ENCODE assay signal across 9 mouse cellular contexts in the genomic region with DNA sequence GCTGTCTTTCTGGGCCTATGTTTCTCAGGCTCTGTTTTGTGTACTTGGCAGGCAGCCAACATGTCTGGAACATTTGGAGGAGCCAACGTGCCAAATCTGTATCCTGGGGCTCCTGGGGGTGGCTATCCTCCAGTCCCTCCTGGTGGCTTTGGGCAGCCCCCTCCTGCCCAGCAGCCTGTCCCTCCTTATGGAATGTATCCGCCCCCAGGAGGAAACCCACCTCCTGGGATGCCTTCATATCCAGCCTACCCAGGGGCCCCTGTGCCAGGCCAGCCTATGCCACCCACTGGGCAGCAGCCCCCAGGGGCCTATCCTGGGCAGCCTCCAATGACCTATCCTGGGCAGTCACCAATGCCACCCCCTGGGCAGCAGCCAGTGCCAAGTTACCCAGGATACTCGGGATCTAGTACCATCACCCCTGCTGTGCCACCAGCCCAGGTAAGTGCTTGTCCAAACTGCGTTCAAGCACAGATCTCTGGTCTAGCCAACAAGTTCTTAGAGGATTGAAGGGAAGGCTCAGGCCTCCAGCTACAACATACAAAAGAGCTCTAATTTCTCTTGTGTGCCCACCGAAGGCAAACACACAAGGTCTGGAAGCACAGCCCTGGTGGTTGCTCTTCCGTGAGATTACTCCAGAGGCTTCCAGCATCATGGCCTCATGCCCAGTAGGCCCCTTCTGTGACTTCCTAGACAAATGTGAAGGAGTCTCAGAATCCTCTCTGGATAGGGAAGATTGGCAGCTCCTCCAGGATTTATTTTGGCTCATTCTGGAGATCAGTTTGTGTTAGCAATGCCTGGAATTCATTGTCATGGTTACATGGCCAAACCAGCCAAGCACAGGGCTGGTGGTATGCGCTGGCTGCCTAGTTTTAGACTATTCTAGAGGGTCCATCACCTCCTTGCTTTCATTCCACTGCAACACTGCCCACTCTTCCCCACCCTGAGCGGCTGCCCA. TPM values are rescaled to one million over a fixed set of nuclear protein-coding genes. Genes with fewer than 3 reads are reported as not detected.
DNase-seq lines count a peak whose midpoint lies in the region; ATAC-seq and TF ChIP-seq lines count a peak whose summit lies in the region.
"Had no signal": no experiment of that assay in that cellular context is flagged by ENCODE, and none has a peak within 500 bp of the region (broad histone marks: within the 10 kb centered on the region; RNA-seq: fewer than 3 reads in every experiment).

No protein-coding gene starts in this region.

- ATAC-seq in forebrain, embryonic 15.5 days (replicated peaks), result peak; percentile 19; the same call in 1 of the 2 replicates
- ATAC-seq in forebrain, embryonic 11.5 days (replicated peaks; ENCODE audit: low FRiP score), result no peak
- ATAC-seq in lung, postnatal 0 days, result peak; percentile 54

- H3K27ac ChIP-seq in forebrain, embryonic 15.5 days (replicated peaks), result peak overlapping the region; percentile 1; the same call in 1 of the 2 replicates
- H3K27ac ChIP-seq in forebrain, embryonic 11.5 days (ENCODE audit: low read depth, low read length), result no peak overlapping the region
- H3K27ac ChIP-seq in lung, postnatal 0 days (ENCODE audit: low read length), result 0 out of 2 replicates have a peak overlapping the region, but pooled peaks have one; percentile 15

- WGBS in forebrain, embryonic 15.5 days, result 68% methylated on average over 8 of the region's 8 CpGs
- WGBS in forebrain, embryonic 11.5 days, result 87% methylated on average over 8 of the region's 8 CpGs
- WGBS in lung, postnatal 0 days, result 57% methylated on average over 8 of the region's 8 CpGs

- no peaks in the 10 kb centered on the region for H3K36me3 ChIP-seq in forebrain, embryonic 15.5 days
- H3K36me3 ChIP-seq in forebrain, embryonic 11.5 days (ENCODE audit: control insufficient read depth, insufficient read depth, low read length), result no peaks in the 10 kb centered on the region
- no peaks in the 10 kb centered on the region for H3K36me3 ChIP-seq in lung, postnatal 0 days (ENCODE audit: insufficient read depth, low read length)

- H3K27me3 ChIP-seq in forebrain, embryonic 15.5 days, result no peaks in the 10 kb centered on the region
- H3K27me3 ChIP-seq in forebrain, embryonic 11.5 days (ENCODE audit: control insufficient read depth, insufficient read depth, low read length), result no peaks in the 10 kb centered on the region
- H3K27me3 ChIP-seq in lung, postnatal 0 days (replicated peaks; ENCODE audit: insufficient read depth, low read length), result no peaks in the 10 kb centered on the region

- no peak overlapping the region for H3K4me3 ChIP-seq in forebrain, embryonic 15.5 days
- H3K4me3 ChIP-seq in forebrain, embryonic 11.5 days (ENCODE audit: low read depth, low read length), result no peak overlapping the region
- H3K4me3 ChIP-seq in lung, postnatal 0 days (ENCODE audit: low read depth, low read length), result no peak overlapping the region

- no peak overlapping the region for H3K9ac ChIP-seq in forebrain, embryonic 15.5 days (replicated peaks)
- H3K9ac ChIP-seq in forebrain, embryonic 11.5 days (ENCODE audit: low read length), result no peak overlapping the region
- H3K9ac ChIP-seq in lung, postnatal 0 days (replicated peaks; ENCODE audit: low read depth), result no peak overlapping the region

- H3K9me3 ChIP-seq in forebrain, embryonic 15.5 days, result no peaks in the 10 kb centered on the region
- no peaks in the 10 kb centered on the region for H3K9me3 ChIP-seq in forebrain, embryonic 11.5 days (ENCODE audit: control insufficient read depth, low read length)
- no peaks in the 10 kb centered on the region for H3K9me3 ChIP-seq in lung, postnatal 0 days (ENCODE audit: low read length)

- intact Hi-C loops in heart, postnatal 36 days (cut with DNase I), result no loop called here

- TF ChIP-seq EP300 in lung, postnatal 0 days (IDR thresholded peaks at IDR 0.05), result no peak

- no peak for TF ChIP-seq CTCF in lung, postnatal 0 days (IDR thresholded peaks at IDR 0.05)

- peaks cover 5% of the 10 kb centered on the region; the same call in 1 of the 2 replicates for H3K4me1 ChIP-seq in forebrain, embryonic 15.5 days
- no peaks in the 10 kb centered on the region for H3K4me1 ChIP-seq in forebrain, embryonic 11.5 days (replicated peaks; ENCODE audit: control insufficient read depth, insufficient read depth, low read length)
- peaks cover 11% of the 10 kb centered on the region; the same call in 1 of the 2 replicates for H3K4me1 ChIP-seq in lung, postnatal 0 days (ENCODE audit: insufficient read depth, low read depth, low read length)

- DNase-seq in forebrain, embryonic 11.5 days (ENCODE audit: low spot score), result no peak
- DNase-seq in right cerebral cortex, postnatal 10 days (ENCODE audit: low spot score in 2 of 2), result peak; percentile 52 to 67
- no peak for DNase-seq in right cerebral cortex, postnatal 36 days (ENCODE audit: low spot score in 2 of 2)
- peak; percentile 46 to 50 for DNase-seq in heart, postnatal 36 days
- peak; percentile 63 for DNase-seq in lung, postnatal 0 days (ENCODE audit: low spot score)
- DNase-seq in ovary, adult 18-20 months (ENCODE audit: low spot score), result no peak
- DNase-seq in ovary, postnatal 10 days (ENCODE audit: low spot score), result no peak

- H3K4me2 ChIP-seq in forebrain, embryonic 15.5 days (replicated peaks), result no peak overlapping the region
- no peak overlapping the region for H3K4me2 ChIP-seq in forebrain, embryonic 11.5 days (ENCODE audit: low read depth, low read length, severe bottlenecking)
- no peak overlapping the region for H3K4me2 ChIP-seq in lung, postnatal 0 days (replicated peaks; ENCODE audit: low read depth, low read length)

RNA-seq across cellular contexts. Expression of a gene that starts 30.2 kb away (rescaled TPM):
- not detected in 2 replicates for polyA plus RNA-seq in forebrain, embryonic 15.5 days (2015; fragmentation: Nextera tagmentation; extraction: Ambion mirVana)
- not detected in 2 replicates for polyA plus RNA-seq in forebrain, embryonic 11.5 days (2014; fragmentation: Nextera tagmentation; extraction: Ambion mirVana)
- 1 to 10 TPM; 2.0 to 2.4 TPM for total RNA-seq in heart, postnatal 36 days (2021)
- polyA plus RNA-seq in lung, postnatal 0 days (2015; fragmentation: Nextera tagmentation; extraction: Ambion mirVana), result 5.1 and 13.2 TPM in 2 replicates
- total RNA-seq: neutrophil, adult 5-6 weeks had no signal

RNA-seq across cellular contexts. Expression of a gene that starts 30.8 kb away (rescaled TPM):
- polyA plus RNA-seq in forebrain, embryonic 15.5 days (2015; fragmentation: Nextera tagmentation; extraction: Ambion mirVana), result 1.7 and 1.8 TPM in 2 replicates
- 3.6 and 5.0 TPM in 2 replicates for polyA plus RNA-seq in forebrain, embryonic 11.5 days (2014; fragmentation: Nextera tagmentation; extraction: Ambion mirVana)
- 10 to 100 TPM; 81.8 to 87.0 TPM for total RNA-seq in heart, postnatal 36 days (2021)
- 54.6 and 55.3 TPM in 2 replicates for polyA plus RNA-seq in lung, postnatal 0 days (2015; fragmentation: Nextera tagmentation; extraction: Ambion mirVana)

RNA-seq across cellular contexts. Expression of a gene that starts 54.7 kb away (rescaled TPM):
- polyA plus RNA-seq in forebrain, embryonic 15.5 days (2015; fragmentation: Nextera tagmentation; extraction: Ambion mirVana), result 1.6 and 2.0 TPM in 2 replicates
- 2.2 and 2.4 TPM in 2 replicates for polyA plus RNA-seq in forebrain, embryonic 11.5 days (2014; fragmentation: Nextera tagmentation; extraction: Ambion mirVana)
- 1 to 10 TPM in 1 of 2 experiments, under 1 TPM in 1; 0.75 to 1.2 TPM for total RNA-seq in heart, postnatal 36 days (2021)
- polyA plus RNA-seq in lung, postnatal 0 days (2015; fragmentation: Nextera tagmentation; extraction: Ambion mirVana), result 4.5 and 4.6 TPM in 2 replicates

Comparison
In these comparisons a context has a peak if more than half of its experiments do, and no peak if none do; other contexts are left out.
1. DNase-seq: peak in right cerebral cortex, postnatal 10 days (2 of 2), heart, postnatal 36 days (2 of 2) and lung, postnatal 0 days (single experiment); none in forebrain, embryonic 11.5 days (single experiment), right cerebral cortex, postnatal 36 days (0 of 2), ovary, adult 18-20 months (single experiment) and ovary, postnatal 10 days (single experiment).